Mouse (Mus musculus) kidney, postnatal 0 days (tissue): Measurements from ENCODE around the gene Stxbp1. TPM values are rescaled to one million over a fixed set of nuclear protein-coding genes. Genes with fewer than 3 reads are reported as not detected.

Experiments
- ATAC-seq: fragments of 200-750 bp; cut with Nextera tagmentation; replicated peaks from 2 replicates; pipeline ENCODE4 v1.8.0; 2017; ENCODE audit warnings: low read depth, moderate number of reproducible peaks, moderate TSS enrichment, moderate library complexity; ENCODE audit not compliant: low FRiP score
- DNase-seq: peaks from one replicate; pipeline ENCODE4 v3.0.0-alpha.2; 2016; ENCODE audit warnings: low spot score
- H3K27ac ChIP-seq: fragments of 300-500 bp; sonication (generic); 2 replicates; pipeline ENCODE4 v1.5.1; 2014; ENCODE audit warnings: mild to moderate bottlenecking
- H3K27me3 ChIP-seq: fragments of 300-500 bp; sonication (generic); 2 replicates; pipeline ENCODE4 v1.6.1; 2014; ENCODE audit warnings: low read length, mixed read lengths; ENCODE audit not compliant: insufficient read depth
- H3K36me3 ChIP-seq: fragments of 300-500 bp; sonication (generic); 2 replicates; pipeline ENCODE4 v1.6.1; 2014; ENCODE audit warnings: low read length, mixed read lengths; ENCODE audit not compliant: insufficient read depth
- H3K4me1 ChIP-seq: fragments of 300-500 bp; sonication (generic); replicated peaks from 2 replicates; pipeline ENCODE4 v1.6.1; 2014; ENCODE audit warnings: antibody characterized with exemption, low read length, mixed read lengths; ENCODE audit not compliant: insufficient read depth
- H3K4me2 ChIP-seq: fragments of 300-500 bp; sonication (generic); 2 replicates; pipeline ENCODE4 v1.6.1; 2014; ENCODE audit warnings: mild to moderate bottlenecking, low read length, moderate library complexity, mixed read lengths
- H3K4me3 ChIP-seq: fragments of 300-500 bp; sonication (generic); replicated peaks from 2 replicates; pipeline ENCODE4 v1.5.1; 2014; ENCODE audit warnings: low read depth, low read length
- H3K9ac ChIP-seq: fragments of 300-500 bp; sonication (generic); 2 replicates; pipeline ENCODE4 v1.6.1; 2014; ENCODE audit warnings: low read depth, low read length
- H3K9me3 ChIP-seq: fragments of 300-500 bp; sonication (generic); replicated peaks from 2 replicates; pipeline ENCODE4 v1.6.1; 2016; ENCODE audit warnings: low read length, inconsistent platforms, mixed read lengths
- CTCF ChIP-seq: IDR thresholded peaks from 2 replicates; pipeline ENCODE4 v1.5.1; 2016; ENCODE audit warnings: antibody characterized with exemption, low read depth, mild to moderate bottlenecking, moderate library complexity
- WGBS: fragments of 180-500 bp; shearing (Covaris S2); extraction: QIAGEN DNeasy Blood & Tissue Kit; methylation state at CpG from one replicate; pipeline ENCODE4 v1.1.7; 2014; 5-methylcytosine and 5-hydroxymethylcytosine counted together
- polyA plus RNA-seq: library from polyadenylated mRNA; unstranded; fragments of >200 nt; fragmentation: Nextera tagmentation; extraction: Ambion mirVana; gene quantifications from 2 replicates; pipeline ENCODE4 v1.2.1, GENCODE M21; 2015

The Stxbp1 gene
- polyA plus RNA-seq, 1 experiment from 2014 or later: 14.3 TPM

GRCm38 (mm10) chr2:32835588-32835987 is 11.5 kb downstream of the Stxbp1 start:
- DNase-seq: no peak
- Histone ChIP-seq H3K36me3 (no peaks in the 10 kb centered on the region), H3K9me3 (no peaks in the 10 kb centered on the region), H3K27ac (peak overlapping the region; percentile 85; the same call in 1 of the 2 replicates), H3K4me2 (no peak overlapping the region), H3K4me1 (peaks cover 5% of the 10 kb centered on the region; the same call in 1 of the 2 replicates), H3K27me3 (no peaks in the 10 kb centered on the region), H3K9ac (no peak overlapping the region), H3K4me3 (no peak overlapping the region)
- no peak for ATAC-seq
- TF ChIP-seq CTCF: no peak

GRCm38 (mm10) chr2:32834496-32834895 is 12.5 kb downstream of the Stxbp1 start:
- TF ChIP-seq CTCF: no peak
- Histone ChIP-seq H3K27ac (peak overlapping the region; percentile 85), H3K4me2 (peak overlapping the region; percentile 27; the same call in 1 of the 2 replicates), H3K4me1 (peaks cover 5% of the 10 kb centered on the region; the same call in 1 of the 2 replicates), H3K9ac (no peak overlapping the region), H3K36me3 (no peaks in the 10 kb centered on the region), H3K9me3 (no peaks in the 10 kb centered on the region), H3K4me3 (no peak overlapping the region), H3K27me3 (no peaks in the 10 kb centered on the region)
- DNase-seq (peak; percentile 87), ATAC-seq (no peak)
- 34% methylated on average over 7 of the region's 7 CpGs for WGBS

- Histone ChIP-seq H3K27ac (no peak overlapping the region), H3K4me3 (no peak overlapping the region), H3K4me1 (0 out of 2 replicates have a peak, but pooled peaks cover 5% of the 10 kb centered on the region), H3K9me3 (no peaks in the 10 kb centered on the region), H3K27me3 (no peaks in the 10 kb centered on the region), H3K36me3 (no peaks in the 10 kb centered on the region), H3K9ac (no peak overlapping the region), H3K4me2 (no peak overlapping the region)
- DNase-seq (no peak), ATAC-seq (no peak)
- no peak for TF ChIP-seq CTCF
- WGBS: 80% methylated on average over 11 of the region's 11 CpGs
Observed at GRCm38 (mm10) chr2:32828979-32829676, 17.9 kb downstream of the Stxbp1 start.

GRCm38 (mm10) chr2:32825796-32826195 is 21.2 kb downstream of the Stxbp1 start:
- no peak overlapping the region for H3K4me2 ChIP-seq
- no peak overlapping the region for H3K4me3 ChIP-seq
- ATAC-seq: no peak
- no peak for DNase-seq
- no peaks in the 10 kb centered on the region for H3K27me3 ChIP-seq
- WGBS: 80% methylated on average over 6 of the region's 6 CpGs
- H3K9me3 ChIP-seq: no peaks in the 10 kb centered on the region
- H3K9ac ChIP-seq: no peak overlapping the region
- H3K36me3 ChIP-seq: no peaks in the 10 kb centered on the region
- H3K4me1 ChIP-seq: 0 out of 2 replicates have a peak, but pooled peaks cover 8% of the 10 kb centered on the region
- TF ChIP-seq CTCF: no peak
- 0 out of 2 replicates have a peak overlapping the region, but pooled peaks have one; percentile 47 for H3K27ac ChIP-seq

- DNase-seq (no peak), ATAC-seq (no peak)
- no peak overlapping the region; the same call in 1 of the 2 replicates for H3K27ac ChIP-seq
- no peak overlapping the region for H3K9ac ChIP-seq
- H3K36me3 ChIP-seq: no peaks in the 10 kb centered on the region
- H3K4me2 ChIP-seq: no peak overlapping the region
- no peaks in the 10 kb centered on the region for H3K9me3 ChIP-seq
- no peak for TF ChIP-seq CTCF
- no peak overlapping the region for H3K4me3 ChIP-seq
- no peaks in the 10 kb centered on the region for H3K27me3 ChIP-seq
- 64% methylated on average over 1 of the region's 1 CpGs for WGBS
- 0 out of 2 replicates have a peak, but pooled peaks cover 8% of the 10 kb centered on the region for H3K4me1 ChIP-seq
Observed at GRCm38 (mm10) chr2:32824778-32825177, 22.3 kb downstream of the Stxbp1 start.

- ATAC-seq (no peak), DNase-seq (peak; percentile 54)
- H3K9me3 ChIP-seq: no peaks in the 10 kb centered on the region
- no peaks in the 10 kb centered on the region for H3K36me3 ChIP-seq
- H3K4me2 ChIP-seq: no peak overlapping the region
- no peak for TF ChIP-seq CTCF
- no peak overlapping the region for H3K9ac ChIP-seq
- H3K27ac ChIP-seq: no peak overlapping the region; the same call in 1 of the 2 replicates
- 0 out of 2 replicates have a peak, but pooled peaks cover 8% of the 10 kb centered on the region for H3K4me1 ChIP-seq
- WGBS: 25% methylated on average over 8 of the region's 8 CpGs
- H3K4me3 ChIP-seq: no peak overlapping the region
- H3K27me3 ChIP-seq: no peaks in the 10 kb centered on the region
Observed at GRCm38 (mm10) chr2:32824181-32824580, 22.9 kb downstream of the Stxbp1 start.
